Mouse (Mus musculus): ENCODE results near the gene Bud23.
"Not testable (repeated sequence)": the region's sequence is repeated elsewhere in the genome, so short reads cannot be mapped to it uniquely, and the experiment has no call there.

The Bud23 gene

DNA sequence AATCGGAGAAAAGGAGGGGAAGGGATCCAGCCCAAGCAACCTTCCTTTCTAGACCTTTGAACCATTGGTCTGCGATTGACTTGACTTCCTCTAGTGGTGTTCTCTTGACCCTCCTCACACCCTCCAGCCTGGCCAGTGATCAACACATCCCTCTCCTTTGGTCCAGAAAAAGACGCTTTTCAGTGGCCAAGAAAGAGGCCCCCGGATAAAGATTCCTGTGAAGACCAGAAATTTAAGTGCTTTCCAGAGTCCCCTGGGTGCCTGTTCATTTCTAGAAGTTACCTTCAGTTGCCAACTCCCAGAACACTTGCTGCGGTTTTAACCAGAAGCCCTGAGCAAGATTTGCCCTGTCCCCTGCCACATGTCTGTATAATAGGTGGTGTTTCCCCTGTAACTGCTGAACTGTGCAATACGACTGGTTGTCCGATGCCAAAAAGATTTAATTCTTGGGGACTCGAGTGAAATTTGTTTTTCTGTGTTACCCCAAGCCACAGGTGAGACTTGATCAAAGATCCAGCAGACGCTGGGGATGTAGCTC, at the start of gene Bud23:
Bud23 (minus strand) TSS at position 51 of the 538 bp plus-strand sequence.
- in situ Hi-C loops (cut with MboI, MseI) = not testable (repeated sequence)

DNA sequence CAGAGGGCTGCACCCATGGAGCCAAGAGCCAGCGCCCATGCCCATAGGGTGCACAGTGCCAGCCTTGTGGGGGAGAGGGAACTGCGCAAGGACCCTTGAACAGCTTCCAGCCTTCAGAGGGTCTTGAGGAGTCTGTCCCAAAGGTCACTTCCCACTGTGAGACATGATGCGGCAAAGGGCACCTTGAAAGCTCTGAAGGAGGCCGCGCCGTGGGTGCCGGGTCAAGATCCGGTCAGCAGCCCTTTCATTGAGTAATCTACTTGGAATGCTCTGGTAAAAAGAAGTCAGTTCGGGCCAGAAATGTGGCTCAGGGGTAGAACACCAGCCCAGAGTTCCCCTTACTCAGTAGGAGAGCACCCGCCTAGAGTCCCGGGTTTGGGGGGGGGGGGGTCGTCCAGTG, 49.0 kb upstream of the Bud23 start:
- in situ Hi-C loops (cut with MboI, MseI) = no loop called here

DNA sequence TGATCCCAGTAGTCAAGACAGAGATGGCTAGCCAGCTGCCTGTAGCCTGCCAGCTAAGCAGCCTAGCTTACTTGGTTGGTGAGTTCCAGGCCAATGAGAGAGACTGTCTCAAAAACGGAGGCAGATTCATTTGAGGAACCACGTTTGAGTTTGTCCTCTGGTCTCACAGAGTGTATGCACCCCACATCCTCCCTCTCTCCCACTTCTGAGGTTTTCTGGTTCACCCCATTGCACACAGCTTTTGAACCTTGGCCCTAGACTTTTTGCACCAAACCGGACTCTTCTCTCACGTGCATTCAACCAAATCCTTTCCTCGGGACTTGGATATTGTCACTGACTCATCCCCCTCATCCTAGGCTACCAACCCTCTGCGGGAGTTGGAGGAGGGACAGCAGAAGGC, 45.2 kb upstream of the Bud23 start:
- in situ Hi-C loops (cut with MboI, MseI) = loop anchor here (5.0 kb wide), 1 partner anchor 93 kb away; no protein-coding TSS in a partner anchor

DNA sequence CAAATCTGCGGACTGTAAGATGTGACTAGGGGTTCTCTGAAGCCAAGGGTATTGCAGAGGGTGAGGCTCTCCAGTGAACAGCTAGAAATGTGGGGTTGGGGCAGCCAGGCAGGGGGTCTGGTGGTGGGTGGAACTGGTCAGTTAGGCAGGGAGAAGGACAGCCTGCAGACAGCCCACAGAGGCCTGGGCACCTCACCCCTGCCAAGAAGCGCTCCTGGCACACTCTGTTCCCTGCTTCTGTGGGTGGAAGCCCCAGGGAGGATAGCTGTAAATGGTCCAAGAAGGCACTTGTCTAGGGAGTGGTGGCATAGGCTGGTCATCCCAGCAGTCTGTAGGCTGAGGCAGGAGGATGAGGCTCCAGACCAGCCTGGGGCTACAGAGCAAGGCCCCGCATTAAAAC, 44.7 kb upstream of the Bud23 start:
- in situ Hi-C loops (cut with MboI, MseI) = loop anchor here (5.0 kb wide), 1 partner anchor 92 kb away; no protein-coding TSS in a partner anchor

DNA sequence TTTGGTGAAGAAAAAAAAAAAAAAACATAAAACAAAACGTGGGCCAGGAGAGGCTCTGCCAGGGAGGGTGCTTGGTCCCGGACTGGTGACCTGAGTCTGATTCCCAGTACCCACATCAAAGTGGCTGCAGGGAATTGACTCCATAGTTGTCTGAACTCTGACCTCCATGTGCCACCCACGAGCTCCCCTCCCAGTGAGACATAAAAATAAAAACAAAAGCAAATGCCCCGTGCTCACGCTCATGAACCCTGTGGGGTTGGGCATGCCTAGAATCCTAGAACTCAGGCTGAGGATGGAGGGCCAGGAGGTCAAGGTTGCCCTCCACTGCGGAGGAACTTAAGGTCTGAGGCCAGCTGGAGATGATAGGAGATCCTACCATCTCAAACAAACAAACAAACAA, 44.3 kb upstream of the Bud23 start:
- in situ Hi-C loops (cut with MboI, MseI) = loop anchor here (5.0 kb wide), 1 partner anchor 92 kb away; no protein-coding TSS in a partner anchor

DNA sequence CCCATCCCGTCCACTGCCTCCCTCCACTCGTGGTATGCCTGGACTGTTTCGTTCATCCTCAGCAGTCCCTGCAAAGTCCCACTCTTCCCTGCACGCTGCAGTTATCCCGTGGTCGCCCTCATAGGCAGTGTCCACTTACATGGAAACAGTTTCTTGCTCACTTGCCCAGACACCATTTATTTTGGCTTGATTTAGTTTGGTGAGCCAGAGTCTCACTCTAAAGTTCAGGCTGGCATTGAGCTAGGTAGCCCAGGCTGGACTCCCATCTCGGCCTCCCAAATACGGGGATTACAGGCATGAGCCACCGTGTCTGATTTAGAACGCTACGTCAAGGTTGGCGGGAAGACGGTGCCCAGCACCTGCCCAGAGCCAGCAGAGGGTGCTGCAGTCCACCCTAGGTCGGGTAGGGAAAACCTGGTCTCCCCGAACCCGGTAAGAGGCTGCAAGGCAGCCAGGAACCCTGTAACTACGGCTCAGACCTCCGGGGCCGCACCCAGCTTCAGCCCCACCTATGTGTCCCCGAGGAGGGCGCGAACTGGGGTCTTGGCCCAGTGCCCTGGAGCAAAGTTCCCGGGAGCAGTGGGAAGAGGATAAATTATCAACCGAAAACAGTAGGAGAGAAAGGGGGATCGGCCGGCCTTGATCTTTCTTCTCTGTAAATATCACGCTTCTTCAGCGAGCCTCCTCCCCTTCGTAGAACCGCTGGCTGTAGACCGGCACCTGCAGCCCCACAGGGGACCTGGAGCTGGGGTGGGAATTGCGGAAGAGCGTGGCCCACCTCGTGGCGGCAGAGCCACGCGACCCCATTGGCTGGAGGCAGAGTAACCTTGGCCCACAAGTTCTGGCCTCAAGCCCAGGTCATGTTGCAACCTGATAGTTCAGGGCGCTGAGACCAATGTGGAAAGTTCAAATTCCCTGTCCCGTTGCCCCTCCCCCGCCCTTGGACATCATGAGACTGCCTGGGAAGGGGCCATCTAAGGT, 43.1 kb upstream of the Bud23 start:
- in situ Hi-C loops (cut with MboI, MseI) = loop anchor here (5.0 kb wide), 1 partner anchor 91 kb away; no protein-coding TSS in a partner anchor

DNA sequence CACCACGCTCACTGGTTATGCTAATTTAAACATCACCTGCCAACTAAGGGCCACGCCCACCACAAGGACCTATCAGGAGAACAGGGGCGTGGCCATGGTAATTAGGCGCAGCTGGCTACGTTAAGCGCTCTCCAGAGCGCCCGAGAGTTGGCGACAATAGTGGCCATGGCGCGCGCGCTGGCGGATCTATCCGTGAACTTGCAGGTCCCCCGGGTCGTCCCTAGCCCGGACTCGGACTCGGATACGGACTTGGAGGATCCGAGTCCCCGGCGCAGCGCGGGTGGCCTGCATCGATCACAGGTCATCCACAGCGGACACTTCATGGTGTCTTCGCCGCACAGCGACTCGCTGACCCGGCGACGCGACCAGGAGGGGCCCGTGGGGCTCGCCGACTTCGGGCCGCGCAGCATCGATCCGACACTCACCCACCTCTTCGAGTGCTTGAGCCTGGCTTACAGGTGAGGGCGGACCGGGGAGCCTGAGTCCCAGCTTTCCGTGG, 42.0 kb upstream of the Bud23 start:
- in situ Hi-C loops (cut with MboI, MseI) = loop anchor here (5.0 kb wide), 1 partner anchor 90 kb away; no protein-coding TSS in a partner anchor

DNA sequence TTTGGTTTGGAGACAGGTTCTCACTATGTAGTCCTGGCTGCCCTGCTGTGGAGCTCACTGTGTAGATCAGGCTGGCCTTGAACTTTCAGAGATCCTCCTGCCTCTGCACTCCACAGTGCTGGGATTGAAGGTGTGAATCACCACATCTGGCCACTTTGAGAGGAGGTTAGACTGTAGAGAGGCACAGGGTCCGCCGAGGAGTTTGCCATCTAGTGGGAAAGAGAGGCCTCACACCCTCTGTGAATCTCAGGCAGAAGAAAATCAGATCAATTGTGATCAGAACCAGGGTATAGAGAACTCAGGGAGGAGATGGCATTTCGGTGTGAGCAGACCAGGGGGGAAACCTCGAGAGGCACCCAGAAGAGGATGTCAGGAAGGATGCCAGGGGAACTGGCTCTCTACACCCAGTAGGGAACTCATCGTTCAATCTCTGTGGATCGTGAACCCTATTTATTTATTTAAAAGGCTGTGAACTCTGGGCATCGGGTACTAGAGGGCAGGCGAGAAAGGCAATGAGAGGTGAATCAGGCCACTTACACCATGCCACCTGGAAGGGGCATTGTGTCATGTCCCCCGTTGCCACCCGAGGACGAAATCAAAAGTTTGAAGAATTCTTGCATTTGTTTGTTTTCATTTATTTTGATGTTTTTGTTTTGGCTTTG, 39.4 kb upstream of the Bud23 start:
- in situ Hi-C loops (cut with MboI, MseI) = no loop called here

DNA sequence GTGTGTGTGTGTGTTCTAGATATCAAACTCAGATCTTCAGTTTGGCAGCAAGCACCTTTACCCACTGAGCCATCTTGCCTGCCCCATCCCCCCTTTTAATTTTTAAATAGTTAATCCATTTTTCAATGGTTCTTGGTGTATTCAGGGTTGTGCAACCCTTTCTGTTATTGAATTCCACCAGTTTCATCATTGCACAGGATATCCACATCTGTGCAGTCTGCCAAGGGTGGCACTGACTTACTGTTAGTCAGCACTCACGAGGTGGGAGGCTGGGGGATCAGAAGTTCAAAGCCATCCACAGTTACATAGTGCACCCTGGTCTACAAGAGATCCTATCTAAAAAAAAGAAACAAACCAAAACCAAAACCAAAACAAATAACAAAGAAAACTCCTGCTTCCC, 36.2 kb upstream of the Bud23 start:
- in situ Hi-C loops (cut with MboI, MseI) = no loop called here

DNA sequence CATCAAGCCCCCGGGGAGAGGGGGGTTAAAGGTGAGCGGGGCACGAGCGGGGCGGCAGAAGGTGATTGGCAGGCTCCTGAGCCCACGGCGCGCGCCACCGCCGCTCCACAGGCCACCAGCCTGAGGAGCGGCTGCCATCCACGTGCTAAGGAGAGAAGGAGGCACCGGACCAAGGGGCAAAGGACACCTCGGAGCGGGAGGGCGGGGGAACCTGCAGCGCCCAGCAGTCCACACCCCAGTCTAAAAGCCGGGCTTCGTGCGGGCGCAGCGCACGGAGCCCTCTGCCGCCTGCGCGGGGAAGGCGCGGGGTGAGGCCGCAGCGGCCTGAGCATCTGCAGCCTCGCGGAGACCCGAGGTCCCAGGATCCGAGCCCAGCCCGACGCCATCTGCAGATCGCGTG, 24.9 kb upstream of the Bud23 start, which contains the start of gene Mlxipl:
Mlxipl (plus strand) TSS at position 238 of the 400 bp plus-strand sequence.
- in situ Hi-C loops (cut with MboI, MseI) = loop anchor here (25.0 kb wide), 1 partner anchor 1723 kb away; no protein-coding TSS in a partner anchor

DNA sequence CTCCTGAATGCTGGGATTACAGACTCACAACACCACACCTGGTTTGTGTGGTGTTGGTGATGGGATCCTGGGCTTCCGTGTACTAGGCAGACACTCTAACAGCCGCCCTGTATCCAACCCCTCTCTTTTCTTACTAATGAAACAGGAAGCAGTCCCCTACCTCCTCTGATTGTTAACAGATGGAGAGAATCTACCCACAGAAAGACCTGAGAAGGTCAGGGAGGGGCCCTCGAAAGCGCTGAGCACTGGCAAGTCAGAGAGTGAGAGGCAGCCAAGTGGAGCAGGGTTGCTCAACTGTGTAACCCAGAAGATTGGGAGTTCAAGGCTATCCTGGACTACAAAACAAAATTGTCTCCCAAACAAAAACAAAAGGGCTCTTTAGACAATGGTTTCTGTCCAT, 22.1 kb upstream of the Bud23 start:
- in situ Hi-C loops (cut with MboI, MseI) = loop anchor here (25.0 kb wide), 1 partner anchor 1725 kb away; no protein-coding TSS in a partner anchor

DNA sequence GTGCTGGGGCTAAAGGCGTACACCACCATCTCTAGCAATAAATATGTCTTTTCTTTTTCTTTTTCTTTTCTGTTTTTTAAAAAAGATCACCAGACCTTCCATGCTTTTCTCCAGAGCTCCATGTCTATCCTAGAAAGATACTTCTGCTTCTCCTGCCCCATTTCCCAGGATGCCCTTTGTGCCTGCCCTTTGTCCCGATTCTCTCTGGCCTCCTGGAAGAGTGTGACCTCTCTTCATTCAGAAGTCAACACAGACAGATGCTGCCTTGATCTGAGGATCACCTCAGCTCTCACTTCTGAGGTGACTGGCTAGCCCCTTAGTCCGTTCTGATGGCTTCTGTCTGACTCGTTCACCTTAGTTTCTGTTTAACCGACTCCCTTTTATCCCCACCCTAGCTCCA, 15.8 kb upstream of the Bud23 start:
- in situ Hi-C loops (cut with MboI, MseI) = loop anchor here (25.0 kb wide), 1 partner anchor 1732 kb away; no protein-coding TSS in a partner anchor

DNA sequence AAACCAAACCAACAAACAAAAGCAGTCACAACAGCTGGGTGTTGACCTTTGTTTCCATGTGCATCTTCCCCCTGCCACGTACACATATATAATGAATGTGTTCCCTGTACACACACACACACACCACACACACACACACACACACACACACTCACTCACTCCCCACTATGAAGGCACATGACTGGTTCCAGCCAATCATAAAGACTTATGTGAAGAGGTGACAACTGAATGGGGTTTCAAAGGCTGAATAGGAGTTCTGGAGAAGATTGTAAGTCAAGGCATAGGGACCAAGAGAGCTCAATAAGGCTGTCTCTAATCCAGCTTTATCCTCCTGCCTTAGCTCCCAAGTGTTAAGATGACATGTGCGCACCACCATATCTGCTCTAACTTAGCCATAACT, 14.8 kb upstream of the Bud23 start:
- in situ Hi-C loops (cut with MboI, MseI) = loop anchor here (25.0 kb wide), 1 partner anchor 1733 kb away; no protein-coding TSS in a partner anchor

DNA sequence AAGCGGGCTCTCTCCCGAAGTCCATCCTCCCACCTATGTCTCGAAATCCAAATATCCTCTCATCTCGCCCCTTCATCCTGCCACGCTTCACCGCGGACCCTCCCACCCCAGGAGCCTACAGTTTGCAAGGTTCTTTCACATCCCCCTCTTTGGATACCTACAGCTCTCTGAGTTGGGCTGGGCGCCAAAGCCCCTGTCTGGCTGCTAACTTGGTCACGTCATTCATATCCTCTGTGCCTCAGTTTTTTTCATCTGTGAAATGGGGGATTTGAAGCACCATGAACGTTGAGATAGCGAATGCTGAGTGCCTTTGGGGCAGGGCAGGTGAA, 13.7 kb upstream of the Bud23 start:
- in situ Hi-C loops (cut with MboI, MseI) = loop anchor here (25.0 kb wide), 1 partner anchor 1734 kb away; no protein-coding TSS in a partner anchor

DNA sequence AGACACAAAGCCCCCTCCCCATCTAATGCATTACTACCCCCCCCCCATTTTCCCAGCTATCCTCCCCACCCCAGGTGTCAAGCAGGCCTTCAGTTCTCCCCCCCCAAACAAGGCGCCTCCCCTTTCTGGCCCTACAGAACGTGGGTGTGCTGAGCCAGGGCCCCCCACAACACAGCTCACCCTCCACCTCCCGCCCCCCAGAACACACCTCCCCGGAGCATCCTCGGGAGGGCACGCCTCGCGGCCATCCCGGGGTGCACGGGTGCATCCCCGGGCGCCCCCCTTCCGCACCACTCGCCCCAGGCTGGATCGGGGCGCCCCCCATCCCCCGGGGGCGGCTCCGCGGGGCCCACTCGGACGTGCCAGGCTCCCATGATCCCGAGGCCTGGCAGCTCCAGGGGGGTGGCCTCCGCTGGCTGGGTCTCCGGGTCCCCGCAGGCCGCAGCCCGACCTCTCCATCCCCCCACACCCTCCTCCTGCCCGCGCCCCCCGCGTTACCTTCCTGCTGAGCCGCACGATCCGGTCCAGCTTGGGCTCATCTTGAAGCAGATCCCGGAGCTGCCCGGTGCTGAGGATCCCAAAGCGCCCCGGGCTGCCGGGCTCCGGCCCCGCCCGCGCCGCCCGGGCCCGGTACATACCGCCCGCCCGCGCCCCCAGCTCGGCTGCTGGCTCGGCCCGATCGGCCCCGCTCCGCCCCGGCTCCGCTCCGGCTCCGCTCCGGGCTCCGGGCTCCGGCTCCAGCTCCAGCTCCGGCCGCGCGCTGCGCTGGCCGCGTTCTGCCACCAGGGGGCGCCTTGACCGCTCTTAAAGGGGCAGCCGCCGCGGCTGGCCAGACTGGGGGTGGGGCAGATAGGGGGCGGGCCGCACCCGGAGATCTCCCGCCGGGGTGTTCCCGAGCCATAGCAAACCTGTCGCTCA, 13.1 kb upstream of the Bud23 start, which contains the start of gene Vps37d:
Vps37d (minus strand) TSS at position 703 of the 918 bp plus-strand sequence.
- in situ Hi-C loops (cut with MboI, MseI) = loop anchor here (25.0 kb wide), 1 partner anchor 1734 kb away; no protein-coding TSS in a partner anchor

DNA sequence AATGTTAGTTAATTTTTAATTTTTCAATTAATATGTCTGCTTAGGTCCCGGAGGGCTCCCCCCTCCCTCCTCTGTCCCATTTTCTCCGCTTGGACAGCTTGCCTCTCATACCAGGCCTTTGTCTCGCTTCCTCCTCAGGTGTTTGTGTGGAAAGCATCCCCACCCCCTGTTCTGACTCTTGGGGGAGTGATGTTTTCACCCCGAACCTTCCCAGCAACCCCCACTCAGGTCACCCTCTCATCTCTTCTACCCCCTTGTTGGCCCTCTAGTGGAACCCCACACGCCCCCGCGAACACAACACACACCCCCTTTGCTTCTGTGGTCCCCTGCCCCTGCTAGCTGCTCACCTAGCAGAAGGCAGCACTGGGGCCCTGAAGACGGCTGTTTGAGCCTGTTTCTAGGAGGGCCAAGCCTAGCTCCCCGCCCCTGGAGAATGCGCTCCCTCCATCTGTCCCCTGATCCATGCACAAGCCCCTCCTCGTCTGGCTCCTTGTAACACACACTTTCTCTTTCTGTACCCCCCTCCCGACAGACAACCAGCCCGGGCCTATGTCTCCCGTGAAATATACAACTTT, 12.3 kb upstream of the Bud23 start:
- in situ Hi-C loops (cut with MboI, MseI) = loop anchor here (25.0 kb wide), 1 partner anchor 1735 kb away; no protein-coding TSS in a partner anchor

DNA sequence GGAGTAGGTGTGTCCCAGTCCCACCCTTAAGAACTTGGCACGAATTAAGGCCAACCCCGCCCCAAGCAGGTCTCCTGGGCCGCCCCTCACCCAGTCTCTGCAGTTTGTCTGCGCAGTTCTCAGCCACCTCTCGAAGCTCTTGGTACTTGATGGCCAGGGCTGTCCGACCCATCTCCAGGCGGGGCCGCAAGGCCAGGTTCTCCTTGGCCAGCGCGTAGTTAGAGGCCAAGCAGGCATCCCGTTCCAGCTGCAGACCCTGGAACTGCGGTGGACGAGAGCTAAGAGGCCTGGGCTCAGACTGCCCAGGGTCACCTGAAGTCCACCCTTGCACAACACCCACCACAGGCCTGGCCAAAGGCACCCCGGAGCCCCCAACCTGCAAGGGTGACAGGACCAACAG, 11.6 kb upstream of the Bud23 start:
- in situ Hi-C loops (cut with MboI, MseI) = loop anchor here (25.0 kb wide), 1 partner anchor 1736 kb away; no protein-coding TSS in a partner anchor

DNA sequence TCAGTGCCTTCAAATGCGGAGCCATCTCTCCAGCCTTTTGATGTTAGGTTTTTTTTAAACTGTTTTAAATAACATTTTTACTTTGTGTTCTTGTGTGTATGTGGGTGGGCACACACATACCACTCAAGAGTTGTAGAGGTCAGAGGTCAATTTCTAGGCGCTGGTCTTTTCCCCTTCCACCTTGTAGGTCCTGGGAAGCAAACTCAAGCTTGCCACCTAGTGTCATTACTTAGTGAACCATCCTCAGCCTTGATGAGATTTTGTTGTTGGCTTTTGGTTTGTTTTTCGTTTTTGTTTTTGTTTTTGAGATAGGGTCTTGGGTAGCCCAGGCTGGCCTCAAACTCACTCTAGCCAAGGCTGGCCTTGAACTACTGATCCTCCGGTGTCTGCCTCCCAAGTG, 10.9 kb upstream of the Bud23 start:
- in situ Hi-C loops (cut with MboI, MseI) = loop anchor here (25.0 kb wide), 1 partner anchor 1737 kb away; no protein-coding TSS in a partner anchor

DNA sequence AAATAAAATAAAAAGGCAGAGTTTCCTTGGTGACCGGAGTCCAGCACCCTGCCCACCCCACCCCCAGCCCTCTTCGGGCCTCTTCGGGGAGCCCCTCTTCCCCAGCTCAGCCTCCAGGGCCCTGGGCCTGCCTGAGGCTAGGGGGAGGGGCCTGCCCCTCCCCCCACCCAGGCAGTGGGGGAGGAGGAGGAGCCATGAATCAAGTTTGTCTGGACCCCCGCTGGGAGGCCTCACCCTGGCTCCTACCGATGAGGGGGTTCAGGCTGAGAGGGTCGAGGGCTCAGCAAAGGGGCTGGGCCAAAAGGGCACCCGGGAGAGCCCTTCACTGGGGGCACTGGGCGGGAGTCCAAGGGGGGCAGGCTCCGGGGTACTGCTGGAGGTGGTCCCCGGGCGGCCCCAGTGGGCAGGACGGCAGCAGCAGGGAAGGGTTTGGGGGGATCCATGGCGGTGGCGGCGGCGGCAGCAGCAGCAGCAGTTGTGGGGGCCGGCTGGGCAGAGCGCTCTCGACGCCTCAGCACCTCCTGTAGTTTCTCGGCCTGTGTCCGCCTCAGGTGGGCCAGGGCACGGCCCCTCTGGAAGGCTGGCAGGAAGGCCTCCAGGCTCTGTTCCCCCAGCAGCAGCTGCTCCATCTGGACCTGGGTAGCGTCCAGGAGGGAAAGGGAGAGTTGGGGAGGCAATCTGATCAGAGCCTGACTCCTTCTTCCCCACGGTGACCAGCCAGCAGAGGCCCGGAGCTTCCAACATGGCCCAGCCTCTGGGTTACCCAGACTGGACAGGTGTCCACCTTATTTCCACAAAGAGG, 8.8 kb upstream of the Bud23 start:
- in situ Hi-C loops (cut with MboI, MseI) = no loop called here

All from regulatory T cell (primary cell).